Mouse (Mus musculus) heart, postnatal 36 days (tissue): ENCODE measurements around the gene Tgm1. TPM values are rescaled to one million over a fixed set of nuclear protein-coding genes. Genes with fewer than 3 reads are reported as not detected.

Experiments used
- DNase-seq, 2 experiments: peaks; one replicate each; pipeline ENCODE4 v3.0.0; 2021 to 2022
- intact Hi-C: fragments of 180-260 bp; cut with DNase I; formaldehyde crosslinking; loops from one replicate; pipeline ENCODE4 v1.15.1; 2025
- total RNA-seq, 2 experiments: library from RNA; stranded (reverse); gene quantifications; 2 replicates each; pipeline ENCODE4 v1.2.3; 2021

Gene Tgm1
- total RNA-seq, 2 experiments from 2014 or later = 0.31 to 0.33 TPM

DNA sequence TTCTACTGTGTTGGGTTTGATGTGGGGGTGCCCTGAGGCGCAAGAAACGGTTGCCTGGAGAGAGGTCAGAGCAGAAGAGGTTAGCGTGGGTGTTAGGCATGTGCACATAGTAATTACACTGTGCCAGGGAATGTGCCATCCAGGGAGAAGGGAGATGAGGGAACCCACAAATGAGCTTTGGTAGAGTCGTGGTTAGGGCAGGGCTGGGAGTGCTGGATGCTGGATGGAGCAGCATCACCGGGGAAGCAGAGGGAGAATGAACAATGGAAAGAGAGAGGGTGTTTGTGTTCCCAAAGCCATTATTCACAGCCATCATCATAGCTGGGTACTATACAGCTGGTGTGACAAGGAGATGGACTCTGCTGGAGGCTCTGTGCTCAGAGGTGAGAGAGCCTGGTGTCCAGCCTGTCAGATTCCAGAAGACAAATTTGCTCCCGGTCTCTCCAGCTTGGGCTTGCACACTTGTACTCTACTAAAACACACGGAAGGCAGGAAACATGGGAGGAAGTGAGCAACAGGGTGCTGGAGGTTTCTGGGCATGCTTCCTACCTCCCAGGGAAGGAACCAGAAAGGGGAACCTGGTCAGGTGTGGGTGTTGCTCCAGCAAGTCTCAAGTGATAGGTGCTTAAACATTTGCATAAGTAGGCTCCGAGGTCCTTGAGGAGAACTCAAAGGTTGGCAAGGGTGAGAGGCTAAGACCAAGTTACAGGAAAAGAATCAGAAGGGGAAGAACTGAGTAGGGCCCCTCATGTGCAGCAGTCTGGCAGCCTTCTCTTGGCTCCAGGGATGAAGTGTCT, 14.4 kb upstream of the Tgm1 start:
- intact Hi-C loops = no loop called here
- no peak for DNase-seq

DNA sequence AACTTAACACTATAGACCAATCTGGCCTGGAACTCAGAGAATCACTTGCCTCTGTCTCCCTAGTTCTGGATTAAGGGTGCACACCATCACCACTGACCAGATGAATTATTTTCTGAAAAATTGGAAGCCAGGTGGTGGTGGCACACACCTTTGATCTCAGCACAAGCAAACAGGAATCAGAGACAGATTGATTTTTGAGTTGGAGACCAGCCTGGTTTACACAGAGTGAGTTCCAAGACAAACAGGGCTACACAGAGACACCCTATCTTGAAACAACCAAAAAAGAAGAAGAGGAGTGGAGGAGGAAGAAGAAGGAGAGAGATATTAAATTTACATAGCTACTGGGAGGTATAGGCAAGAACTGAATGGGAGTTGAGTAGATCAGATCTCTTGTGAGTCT, 12.5 kb upstream of the Tgm1 start:
- intact Hi-C loops = no loop called here

DNA sequence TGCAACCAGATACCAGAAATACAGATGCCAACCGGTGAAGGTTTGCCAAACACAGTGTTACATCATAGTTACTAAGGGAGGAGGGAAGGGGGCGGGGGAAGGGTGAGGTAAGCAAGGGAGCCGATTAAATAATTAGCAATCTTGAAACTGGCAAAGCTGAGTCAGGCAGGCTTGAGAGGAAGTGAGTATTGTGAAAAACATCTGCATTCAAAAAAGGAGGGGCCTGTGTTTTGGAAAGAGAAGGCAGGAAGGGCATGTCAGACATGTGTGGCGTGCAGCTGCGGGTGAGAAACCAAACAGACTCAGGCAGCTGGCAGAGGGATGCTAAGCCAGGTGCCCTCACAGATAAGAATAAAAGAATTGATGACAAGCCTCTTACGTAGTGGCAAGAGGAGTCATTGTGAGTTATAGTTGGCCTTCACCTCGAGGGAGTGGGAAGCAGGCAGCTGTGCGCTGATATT, 10.7 kb upstream of the Tgm1 start:
- intact Hi-C loops = loop anchor here (2.0 to 5.0 kb wide), 2 partner anchors 18 to 87 kb away; partner anchors contain the start of genes Gm49378 and Ipo4
- peak; percentile 24 to 41 for DNase-seq

More for the DNA sequence above, 12.5 kb upstream of the Tgm1 start:
- no peak for DNase-seq

DNA sequence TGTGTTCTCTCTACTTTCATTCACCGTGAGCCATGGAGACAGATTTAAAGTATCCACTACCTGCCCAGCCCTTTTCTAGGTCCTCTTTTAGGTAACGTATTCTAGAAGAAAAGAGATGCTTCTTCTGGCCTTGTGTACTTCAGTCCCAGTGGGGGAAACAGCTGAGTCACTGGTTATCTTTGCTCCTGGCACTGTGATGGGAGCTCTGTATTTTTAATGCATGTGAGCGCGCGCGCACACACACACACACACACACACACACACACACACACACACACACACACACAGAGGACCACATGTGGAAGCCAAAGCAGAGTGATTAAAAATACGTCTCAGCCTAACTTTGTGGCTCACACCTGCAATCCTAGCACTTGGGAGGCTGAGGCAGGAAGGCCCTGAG, 9.7 kb upstream of the Tgm1 start:
- DNase-seq = no peak
- intact Hi-C loops = loop anchor here (5.0 kb wide), 1 partner anchor 86 kb away; the partner anchor contains the start of genes Gm49378 and Ipo4

DNA sequence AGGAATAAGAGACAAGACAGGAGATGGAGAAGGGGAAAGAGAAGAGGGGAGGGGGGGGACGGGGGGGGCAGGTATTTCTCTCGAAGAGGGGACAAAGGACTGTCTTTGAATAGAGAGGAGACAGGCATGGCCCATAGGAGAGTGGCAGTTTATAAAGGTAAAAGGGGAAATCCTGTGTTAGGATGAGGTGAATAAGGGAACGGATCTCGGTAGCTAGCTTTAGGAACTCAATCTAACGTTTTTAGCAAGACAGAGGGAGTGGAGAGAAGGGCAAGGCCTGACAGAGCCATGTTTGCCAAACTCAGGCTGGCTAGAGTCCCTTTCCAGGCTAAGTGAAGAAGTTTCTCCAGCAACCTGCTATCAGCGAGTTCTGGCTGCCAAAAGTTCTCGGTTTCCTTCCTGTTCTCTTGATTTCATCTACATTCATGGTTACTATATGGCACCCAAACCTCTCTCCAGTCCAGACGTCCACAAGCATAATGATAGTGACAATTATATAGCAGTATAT, 8.8 kb upstream of the Tgm1 start:
- intact Hi-C loops = loop anchor here (1.0 to 5.0 kb wide), 2 partner anchors 40 to 85 kb away; partner anchors contain the start of genes Gm49378 and Ipo4
- no peak for DNase-seq

DNA sequence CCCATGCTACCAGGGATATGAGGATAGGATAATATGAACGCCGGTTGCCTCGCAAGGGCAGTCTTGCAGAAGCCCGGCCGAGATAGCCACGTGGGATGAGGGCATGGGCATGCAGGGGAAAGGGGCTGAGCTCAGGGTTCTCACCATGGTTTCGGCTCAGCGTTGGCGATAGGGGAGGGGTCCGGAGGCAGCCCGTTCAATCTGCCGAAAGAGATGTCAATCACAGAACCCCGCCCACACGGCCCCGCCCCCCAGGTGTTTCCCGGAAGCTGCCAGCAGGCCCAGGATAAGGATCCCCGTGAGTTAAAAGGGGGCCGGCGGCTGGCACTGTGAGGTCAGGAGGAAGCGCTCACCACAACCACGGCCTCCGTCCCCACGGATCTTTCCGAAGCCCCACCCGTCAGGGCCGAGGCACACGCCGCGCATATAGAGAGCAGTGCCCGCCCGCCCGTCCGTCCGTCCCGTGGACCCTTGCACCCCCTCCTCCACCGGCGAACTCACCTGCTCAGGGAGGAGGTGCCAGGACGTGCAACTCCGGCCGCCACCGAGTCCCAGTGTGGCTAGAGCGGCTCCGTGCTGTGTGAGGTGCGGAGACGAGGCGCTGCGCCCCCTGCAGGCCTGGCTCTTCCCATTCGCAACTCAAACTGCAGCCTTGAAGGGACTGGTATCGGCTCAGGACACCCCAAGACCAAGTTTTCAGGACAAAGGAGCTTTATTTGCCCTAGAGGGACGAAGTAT, 8.1 kb upstream of the Tgm1 start, which contains the start of gene Rabggta:
Rabggta (minus strand) TSS at position 564 of the 738 bp plus-strand sequence.
- intact Hi-C loops = loop anchor here (1.0 to 5.0 kb wide), 2 partner anchors 40 to 85 kb away; partner anchors contain the start of genes Gm49378 and Ipo4
- DNase-seq = peak; percentile 91

DNA sequence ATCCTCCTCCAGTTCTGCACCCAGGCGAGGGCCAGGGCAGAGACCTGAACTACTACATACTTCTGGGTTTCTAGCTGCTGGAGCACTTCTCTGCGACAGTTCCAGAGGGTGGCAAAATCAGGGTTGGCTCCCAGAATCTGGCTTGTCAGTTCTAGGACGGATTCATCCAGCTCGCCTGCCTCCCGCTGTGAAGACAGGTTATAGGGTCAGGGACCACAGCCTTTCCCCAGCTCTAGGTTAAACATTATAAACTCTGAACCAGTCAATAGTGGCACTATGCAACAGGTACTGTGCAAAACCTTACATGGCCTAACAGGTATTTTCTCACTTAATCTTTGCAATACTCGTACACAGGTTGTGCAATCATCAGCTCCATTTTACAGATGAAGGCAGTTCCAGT, 7.3 kb upstream of the Tgm1 start:
- intact Hi-C loops = loop anchor here (5.0 kb wide), 1 partner anchor 84 kb away; the partner anchor contains the start of genes Gm49378 and Ipo4
- DNase-seq = no peak

DNA sequence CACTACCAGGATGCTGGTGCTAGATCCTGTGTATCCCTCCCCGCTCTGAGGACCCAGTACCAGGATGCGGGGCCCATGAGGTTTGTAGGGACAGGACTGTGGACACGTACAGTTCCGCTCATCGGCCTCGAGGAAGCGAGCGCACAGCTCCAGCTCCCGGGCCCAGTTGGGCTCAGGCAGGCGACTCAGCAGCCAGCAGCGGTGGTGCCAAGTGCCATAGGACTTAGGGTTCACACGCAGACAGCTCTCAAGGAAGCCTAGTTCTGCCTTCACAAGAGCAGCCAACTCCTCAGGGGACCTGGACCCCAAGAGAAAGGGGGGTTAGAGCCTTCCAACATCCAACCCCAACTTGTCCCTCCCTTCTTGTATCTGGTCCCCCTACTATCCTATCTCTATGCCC, 6.9 kb upstream of the Tgm1 start:
- intact Hi-C loops = loop anchor here (5.0 kb wide), 1 partner anchor 83 kb away; the partner anchor contains the start of genes Gm49378 and Ipo4
- DNase-seq = no peak

DNA sequence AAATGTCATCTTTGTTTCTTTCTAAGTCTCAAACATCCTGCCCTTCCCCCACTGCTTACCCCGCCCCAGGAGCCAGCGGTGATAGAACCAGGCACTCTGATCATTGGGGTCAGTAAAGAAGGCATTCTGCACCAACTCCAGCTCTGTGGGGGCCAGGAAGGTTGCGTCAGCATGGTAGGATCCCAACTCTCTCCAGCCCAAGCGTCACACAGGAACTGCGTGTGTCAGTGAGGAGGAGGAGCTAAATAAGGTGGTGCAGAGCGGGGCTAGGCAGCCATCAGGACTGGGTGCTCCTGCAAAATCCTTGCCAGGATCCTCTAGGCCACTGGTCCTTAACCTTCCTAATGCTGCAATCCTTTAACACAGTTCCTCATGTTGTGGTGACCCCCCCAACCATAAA, 6.0 kb upstream of the Tgm1 start:
- intact Hi-C loops = loop anchor here (5.0 kb wide), 1 partner anchor 82 kb away; the partner anchor contains the start of genes Gm49378 and Ipo4
- DNase-seq = no peak

DNA sequence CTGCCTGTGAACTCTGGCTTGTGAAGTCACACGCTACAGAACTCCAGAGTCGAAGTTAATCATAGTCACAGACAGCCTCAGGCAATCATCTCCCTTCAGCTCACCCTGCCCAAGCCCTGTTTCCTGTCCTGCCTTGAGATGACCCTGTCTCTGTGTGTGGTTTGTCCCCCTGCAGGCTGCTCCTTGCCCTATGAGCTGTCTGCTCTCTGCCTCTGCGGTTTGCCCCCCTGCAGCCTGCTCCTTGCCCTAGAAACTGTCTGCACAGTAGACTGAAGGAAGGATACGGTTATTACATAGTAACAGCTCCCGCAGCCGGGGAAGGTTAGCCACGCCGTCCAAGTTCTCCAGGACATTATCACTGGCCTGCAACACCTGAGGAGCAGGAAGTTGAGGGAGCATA, 3.2 kb upstream of the Tgm1 start:
- no peak for DNase-seq
- intact Hi-C loops = no loop called here

DNA sequence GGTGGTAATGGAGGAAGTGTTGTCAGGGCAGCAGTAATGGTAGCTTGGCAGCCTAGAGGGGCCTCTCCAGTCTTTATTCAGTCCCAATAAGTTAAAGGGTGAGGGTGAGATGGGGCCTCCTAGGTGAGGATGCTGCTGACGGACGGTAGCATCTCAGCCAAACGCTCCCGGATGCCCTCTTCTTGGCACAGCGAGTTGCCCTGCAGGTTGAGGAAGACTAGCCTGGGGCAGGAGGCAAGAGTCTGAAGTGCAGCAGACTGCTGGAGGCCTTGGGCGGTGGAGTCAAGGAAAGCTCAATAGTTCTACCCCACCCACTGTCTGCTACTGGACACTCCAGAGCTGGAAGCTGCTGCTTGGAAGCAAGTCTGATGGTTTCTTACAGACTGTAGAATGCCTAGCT, 2.5 kb upstream of the Tgm1 start:
- intact Hi-C loops = no loop called here
- no peak for DNase-seq

DNA sequence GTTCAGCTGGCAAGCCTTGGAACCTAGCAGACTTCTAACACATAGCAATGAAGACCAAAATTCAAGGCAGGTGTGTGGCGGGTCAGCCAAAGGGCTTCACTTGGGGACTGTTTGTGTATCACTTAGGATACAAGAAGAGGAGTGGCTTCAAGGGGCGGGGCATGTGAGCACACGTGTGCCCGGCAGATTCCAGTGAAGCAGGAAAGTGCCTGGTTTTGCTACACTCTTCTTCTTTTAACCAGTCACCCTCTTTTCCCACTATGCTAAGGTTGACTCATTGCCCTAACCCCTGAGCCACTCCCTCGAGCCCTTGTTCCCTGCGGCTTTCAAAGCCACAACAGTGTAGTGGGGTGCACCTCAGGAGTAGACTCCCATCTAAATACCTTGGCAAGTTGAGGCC, 1.2 kb upstream of the Tgm1 start:
- DNase-seq = no peak
- intact Hi-C loops = no loop called here

DNA sequence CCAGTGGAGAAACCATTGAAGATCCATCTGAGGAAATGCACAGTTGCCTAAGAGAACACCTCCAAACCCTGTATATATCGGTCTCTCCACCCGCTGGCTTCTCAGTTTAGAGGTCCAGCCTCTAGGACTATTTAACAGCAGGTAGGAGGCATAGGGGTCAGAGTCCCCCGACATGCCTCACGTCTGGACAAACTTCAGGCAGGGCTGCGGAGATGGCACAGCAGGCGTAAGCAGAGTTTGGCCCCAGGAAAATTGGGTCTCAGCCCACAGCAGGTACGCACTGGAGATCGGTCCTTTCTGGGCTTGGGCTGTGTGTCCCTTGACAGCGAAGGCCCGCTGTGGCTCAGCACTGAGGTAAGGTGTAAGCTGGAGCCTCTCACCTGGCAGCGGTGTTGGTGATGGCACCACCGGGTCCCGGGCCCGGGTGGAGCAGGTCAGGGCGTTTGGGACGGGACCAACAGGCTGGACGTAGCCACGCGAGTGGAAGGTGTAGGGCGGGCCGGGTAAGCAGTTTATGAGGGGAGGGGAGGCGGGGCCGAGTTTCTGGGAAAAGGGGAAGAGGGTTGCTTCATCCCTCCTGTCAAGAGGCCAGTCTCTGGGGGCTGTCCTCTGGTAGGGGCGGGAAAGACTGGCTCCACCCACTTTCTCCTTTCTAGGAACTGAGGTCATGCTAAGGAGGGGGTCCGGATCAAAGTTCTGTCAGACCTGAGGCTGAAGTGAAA, 558 bp downstream of the Tgm1 start:
- peak in 1 of 2 experiments; percentile 43 for DNase-seq
- intact Hi-C loops = no loop called here

DNA sequence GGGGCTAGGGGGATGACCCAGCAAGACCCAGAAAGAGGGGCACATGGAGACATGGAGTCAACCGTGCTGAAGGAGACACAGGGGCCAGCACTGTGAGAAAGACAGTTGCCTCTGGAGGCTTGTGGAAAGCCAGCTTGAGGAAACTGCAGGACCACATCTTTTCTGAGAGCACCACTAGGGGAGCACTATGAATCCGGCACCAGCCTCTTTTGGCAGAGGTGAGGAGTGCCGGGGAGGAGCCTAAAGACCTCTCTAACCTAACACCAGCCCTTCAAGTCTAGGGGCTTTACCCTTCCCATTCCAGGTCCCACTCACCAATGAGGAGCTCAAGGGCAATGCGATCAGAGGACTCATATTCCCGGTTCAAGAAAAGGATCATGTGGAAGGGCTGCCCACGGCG, 1.9 kb downstream of the Tgm1 start:
- no peak for DNase-seq
- intact Hi-C loops = no loop called here

DNA sequence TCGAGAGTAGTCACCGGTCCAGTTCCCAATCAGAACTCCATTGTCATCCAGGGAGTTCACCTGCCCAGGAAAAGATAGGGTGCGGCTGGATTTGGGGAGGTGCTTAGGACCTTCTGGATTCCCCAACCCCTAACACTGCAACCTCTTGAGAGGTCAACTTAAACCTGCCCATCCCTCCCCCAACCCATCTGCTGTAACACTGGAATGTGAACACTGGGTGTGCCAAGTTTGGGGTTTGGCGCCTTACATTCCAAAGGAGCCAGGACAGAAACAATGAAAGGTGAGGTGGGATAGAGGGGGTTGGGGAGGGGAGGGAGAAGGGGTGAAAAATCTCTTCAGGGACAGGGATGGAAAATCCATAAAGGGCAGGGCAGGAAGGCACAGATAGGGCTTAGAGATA, 4.2 kb downstream of the Tgm1 start:
- intact Hi-C loops = no loop called here
- DNase-seq = no peak

DNA sequence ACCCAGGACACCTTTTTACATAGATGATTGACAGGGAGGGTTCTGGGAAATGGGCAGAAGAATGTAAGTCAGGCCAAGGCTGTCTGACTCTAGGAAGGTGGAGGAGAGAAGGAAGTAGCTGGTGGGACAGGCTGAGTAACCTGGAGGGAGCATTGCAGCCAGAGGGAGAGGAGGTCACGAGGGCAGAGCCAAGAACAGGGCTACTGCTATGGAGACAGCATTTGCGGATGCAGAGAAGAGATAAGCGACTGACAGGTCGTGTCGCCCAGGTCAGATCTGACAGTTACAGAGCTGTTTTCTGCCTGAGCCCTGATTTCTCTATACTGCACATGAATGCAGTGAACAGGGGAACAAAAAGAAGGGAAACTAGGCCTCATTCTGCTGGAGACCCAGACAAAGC, 6.3 kb downstream of the Tgm1 start:
- intact Hi-C loops = no loop called here
- DNase-seq = no peak

DNA sequence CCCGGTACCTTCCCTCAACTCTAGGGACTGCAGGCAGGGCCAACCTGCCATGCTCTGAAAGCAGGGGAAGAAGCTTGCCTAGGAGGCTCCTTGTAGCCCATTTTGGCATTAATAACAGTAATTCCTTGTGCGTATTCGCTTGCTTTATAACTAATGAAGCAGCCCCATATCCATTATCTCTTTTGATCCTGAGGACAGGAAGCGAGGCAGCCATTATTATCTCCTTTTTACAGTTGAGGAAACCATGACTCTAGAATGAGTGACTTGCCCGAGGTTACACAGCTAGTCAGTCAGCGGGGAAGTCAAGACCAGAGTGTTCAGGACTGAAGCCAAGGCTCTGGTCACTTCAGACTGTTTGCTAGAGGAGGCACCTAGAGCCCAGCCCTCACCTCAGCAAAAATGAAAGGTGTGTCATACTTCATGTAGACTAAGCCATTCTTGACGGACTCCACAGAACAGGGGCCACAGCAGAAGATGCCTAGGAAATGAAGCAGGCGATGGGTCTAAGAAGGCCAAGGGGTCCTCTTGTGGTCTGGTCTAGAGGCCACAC, 7.6 kb downstream of the Tgm1 start:
- intact Hi-C loops = no loop called here

DNA sequence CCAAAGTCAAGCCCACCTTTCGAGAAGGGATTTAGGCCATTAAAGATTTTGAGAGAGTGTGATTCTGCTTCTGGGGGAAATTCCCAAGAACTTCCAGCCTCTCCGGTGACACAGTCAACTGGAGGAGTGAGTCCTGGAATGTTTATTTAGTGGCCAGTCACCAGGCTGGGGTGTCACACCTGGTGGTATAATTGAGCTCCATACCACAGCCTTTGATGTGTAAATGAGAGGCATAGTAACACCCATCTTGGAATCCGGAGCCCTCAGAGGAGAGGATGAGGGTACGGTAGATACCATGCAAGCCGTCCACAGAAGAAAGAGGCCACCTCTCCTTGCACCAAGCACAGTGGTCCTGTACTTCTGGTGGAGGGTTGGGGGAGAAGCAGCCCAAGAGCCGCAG, 11.0 kb downstream of the Tgm1 start:
- intact Hi-C loops = no loop called here
- DNase-seq = no peak

More for the DNA sequence above, 7.6 kb downstream of the Tgm1 start:
- DNase-seq = no peak

DNA sequence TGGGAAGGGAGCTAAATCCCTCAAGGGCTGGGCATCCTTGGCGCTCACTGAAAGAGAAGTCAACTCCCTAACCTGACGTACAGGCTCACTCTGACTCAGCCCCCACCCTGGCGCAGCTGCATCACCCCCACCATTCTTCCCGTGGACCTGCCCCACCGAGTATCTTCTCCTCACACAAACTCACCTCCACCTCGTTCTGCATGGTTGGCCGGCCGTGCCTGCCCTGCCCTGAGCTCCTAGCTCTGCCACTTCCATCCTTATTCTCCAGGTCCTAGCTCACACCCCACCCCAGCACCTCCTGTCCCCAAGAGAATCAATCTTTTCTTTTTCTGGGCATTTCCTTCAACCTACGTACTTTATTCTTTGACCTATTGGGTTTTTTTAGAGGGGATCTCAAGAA, 12.6 kb downstream of the Tgm1 start:
- no peak for DNase-seq
- intact Hi-C loops = no loop called here

DNA sequence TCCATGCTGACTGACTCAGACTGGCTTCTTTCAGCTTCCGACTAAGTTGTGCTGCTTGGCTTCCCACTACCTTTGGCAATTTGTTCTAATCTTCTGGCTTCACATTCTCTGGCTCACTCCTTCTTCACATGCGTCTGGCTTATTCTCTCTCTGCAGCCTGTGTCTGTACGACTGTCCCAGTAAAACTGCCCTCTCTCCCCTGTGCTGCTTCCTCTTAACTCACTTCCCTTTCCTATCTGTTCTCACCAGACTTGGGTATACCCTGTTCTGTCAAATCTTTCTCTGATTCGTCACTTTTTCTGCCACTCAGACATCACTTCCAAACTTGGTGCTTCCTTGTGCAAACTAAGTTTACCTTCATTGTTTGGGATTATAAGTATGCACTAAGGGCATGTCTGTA, 16.5 kb downstream of the Tgm1 start:
- DNase-seq = no peak
- intact Hi-C loops = no loop called here
